13 mouse cellular contexts compared by ENCODE assay signal in the genomic region with DNA sequence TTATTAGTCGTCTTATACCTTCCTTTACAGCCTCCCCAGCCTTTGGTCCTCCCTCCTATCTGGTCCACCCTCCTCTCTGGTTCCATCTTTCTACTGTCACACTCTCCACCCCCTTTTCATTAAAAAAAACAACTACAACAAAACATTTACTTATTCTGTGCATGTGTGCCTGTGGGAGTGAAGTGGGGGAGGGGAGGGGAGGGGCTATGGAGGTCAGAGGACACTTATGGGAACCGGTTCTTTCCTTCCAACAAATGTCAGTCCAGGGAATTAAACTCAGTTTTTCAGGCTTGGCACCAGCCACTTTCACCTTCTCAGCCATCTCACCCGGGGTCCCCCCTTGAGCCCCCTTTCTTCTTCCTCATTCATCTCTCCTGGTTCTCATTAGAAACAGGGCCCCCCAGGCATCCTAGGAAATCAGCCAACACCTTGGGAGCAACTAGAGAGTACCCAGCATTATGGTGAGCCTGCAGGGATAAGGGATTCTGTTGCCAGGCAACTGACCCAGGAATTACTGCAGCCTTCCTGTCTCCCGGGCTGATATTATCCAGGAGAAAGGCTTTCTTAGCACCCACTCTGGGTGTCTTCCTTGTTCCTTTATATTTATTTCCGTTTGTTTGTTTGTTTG. TPM values are rescaled to one million over a fixed set of nuclear protein-coding genes. Genes with fewer than 3 reads are reported as not detected.
DNase-seq lines count a peak whose midpoint lies in the region; ATAC-seq and TF ChIP-seq lines count a peak whose summit lies in the region.
"Had no signal": no experiment of that assay in that cellular context is flagged by ENCODE, and none has a peak within 500 bp of the region (broad histone marks: within the 10 kb centered on the region; RNA-seq: fewer than 3 reads in every experiment).

No protein-coding gene starts in this region.

- peaks cover 56% of the 10 kb centered on the region for H3K4me1 ChIP-seq in forebrain, embryonic 12.5 days
- peaks cover 16% of the 10 kb centered on the region for H3K4me1 ChIP-seq in hindbrain, postnatal 0 days (ENCODE audit: insufficient read depth, low read length)
- H3K4me1 ChIP-seq in midbrain, postnatal 0 days (ENCODE audit: insufficient read depth, low read length) = peaks cover 29% of the 10 kb centered on the region

- DNase-seq in layer of hippocampus, adult 2 months (ENCODE audit: low spot score in 2 of 2) = no peak
- DNase-seq in layer of hippocampus, adult 9-10 months (ENCODE audit: low spot score) = no peak
- peak; percentile 62 for DNase-seq in hindbrain, postnatal 0 days (ENCODE audit: low spot score)
- DNase-seq in midbrain, postnatal 0 days (ENCODE audit: low spot score) = peak; percentile 59
- no peak for DNase-seq in spleen, postnatal 4 days (ENCODE audit: low spot score in 2 of 2)
- no peak for DNase-seq in thymus, postnatal 25 days
- DNase-seq in lung, adult 18-20 months = no peak
- DNase-seq: gastrocnemius, postnatal 36 days; heart, postnatal 4 days; kidney, postnatal 4 days had no signal

- peak; percentile 79 for ATAC-seq in forebrain, embryonic 12.5 days (ENCODE audit: low FRiP score)
- ATAC-seq in hindbrain, postnatal 0 days = peak; percentile 54; the same call in 1 of the 2 replicates
- peak; percentile 59; the same call in 1 of the 2 replicates for ATAC-seq in midbrain, postnatal 0 days (ENCODE audit: low FRiP score)

- H3K27me3 ChIP-seq in forebrain, embryonic 12.5 days = 0 out of 2 replicates have a peak, but pooled peaks cover 4% of the 10 kb centered on the region
- no peaks in the 10 kb centered on the region for H3K27me3 ChIP-seq in hindbrain, postnatal 0 days (ENCODE audit: insufficient read depth, low read length)
- no peaks in the 10 kb centered on the region for H3K27me3 ChIP-seq in midbrain, postnatal 0 days (ENCODE audit: insufficient read depth, low read length)
- H3K27me3 ChIP-seq: limb, embryonic 15.5 days had no signal

- H3K4me2 ChIP-seq in forebrain, embryonic 12.5 days = peak overlapping the region; percentile 2
- no peak overlapping the region for H3K4me2 ChIP-seq in hindbrain, postnatal 0 days (ENCODE audit: low read depth, low read length)
- no peak overlapping the region for H3K4me2 ChIP-seq in midbrain, postnatal 0 days (ENCODE audit: low read depth, low read length, poor library complexity, severe bottlenecking)
- H3K4me2 ChIP-seq: limb, embryonic 15.5 days had no signal

- WGBS in forebrain, embryonic 12.5 days = 5% methylated on average over 5 of the region's 5 CpGs
- WGBS in hindbrain, postnatal 0 days = 6% methylated on average over 5 of the region's 5 CpGs
- WGBS in midbrain, postnatal 0 days = 3% methylated on average over 5 of the region's 5 CpGs

- no peaks in the 10 kb centered on the region for H3K36me3 ChIP-seq in forebrain, embryonic 12.5 days (replicated peaks)
- no peaks in the 10 kb centered on the region for H3K36me3 ChIP-seq in hindbrain, postnatal 0 days (ENCODE audit: insufficient read depth, low read length)
- no peaks in the 10 kb centered on the region for H3K36me3 ChIP-seq in midbrain, postnatal 0 days (ENCODE audit: insufficient read depth, low read length)

- 0 out of 2 replicates have a peak overlapping the region, but pooled peaks have one; percentile 14 for H3K9ac ChIP-seq in forebrain, embryonic 12.5 days
- H3K9ac ChIP-seq in hindbrain, postnatal 0 days (replicated peaks; ENCODE audit: low read length) = no peak overlapping the region
- no peak overlapping the region for H3K9ac ChIP-seq in midbrain, postnatal 0 days (replicated peaks; ENCODE audit: low read length, poor library complexity, severe bottlenecking)
- H3K9ac ChIP-seq: limb, embryonic 15.5 days had no signal

- TF ChIP-seq CTCF in layer of hippocampus, adult 2 months (conservative IDR thresholded peaks at IDR 0.05) = no peak
- no peak for TF ChIP-seq CTCF in hindbrain, postnatal 0 days (IDR thresholded peaks at IDR 0.05; ENCODE audit: low read depth)
- no peak for TF ChIP-seq CTCF in midbrain, postnatal 0 days (IDR thresholded peaks at IDR 0.05)

- H3K9me3 ChIP-seq in forebrain, embryonic 12.5 days = no peaks in the 10 kb centered on the region
- H3K9me3 ChIP-seq in hindbrain, postnatal 0 days (ENCODE audit: low read length) = no peaks in the 10 kb centered on the region
- no peaks in the 10 kb centered on the region for H3K9me3 ChIP-seq in midbrain, postnatal 0 days (ENCODE audit: low read length)
- H3K9me3 ChIP-seq: limb, embryonic 15.5 days had no signal

- H3K4me3 ChIP-seq in layer of hippocampus, adult 2 months = no peak overlapping the region
- no peak overlapping the region for H3K4me3 ChIP-seq in forebrain, embryonic 12.5 days (replicated peaks)
- H3K4me3 ChIP-seq in hindbrain, postnatal 0 days (ENCODE audit: low read length) = no peak overlapping the region
- no peak overlapping the region for H3K4me3 ChIP-seq in midbrain, postnatal 0 days (ENCODE audit: low read depth, low read length)
- H3K4me3 ChIP-seq: limb, embryonic 15.5 days had no signal

- H3K27ac ChIP-seq in layer of hippocampus, adult 2 months = peak overlapping the region; percentile 63
- peak overlapping the region; percentile 91 for H3K27ac ChIP-seq in forebrain, embryonic 12.5 days
- H3K27ac ChIP-seq in hindbrain, postnatal 0 days = peak overlapping the region; percentile 65
- peak overlapping the region; percentile 77 for H3K27ac ChIP-seq in midbrain, postnatal 0 days (ENCODE audit: low read depth, low read length)

RNA-seq across cellular contexts. Expression of gene Pdzd3, which starts 3.4 kb away (rescaled TPM):
- total RNA-seq in layer of hippocampus, adult 2 months (2021) = 1 to 10 TPM; 1.1 to 1.5 TPM
- 0.23 and 0.31 TPM in 2 replicates for polyA plus RNA-seq in forebrain, embryonic 12.5 days (2016; fragmentation: Nextera tagmentation; extraction: Ambion mirVana)
- 0.31 TPM in 1 of 2 replicates, not detected in the other for total RNA-seq in hindbrain, postnatal 0 days (2014; rRNA removed)
- 0.13 and 0.34 TPM in 2 replicates for polyA plus RNA-seq in hindbrain, postnatal 0 days (2015; fragmentation: Nextera tagmentation; extraction: Ambion mirVana)
- 0.27 TPM in 1 of 2 replicates, not detected in the other for total RNA-seq in midbrain, postnatal 0 days (2014; rRNA removed)
- polyA plus RNA-seq in midbrain, postnatal 0 days (2015; fragmentation: Nextera tagmentation; extraction: Ambion mirVana) = 0.58 and 0.63 TPM in 2 replicates
- total RNA-seq: MEL had no signal

RNA-seq across cellular contexts. Expression of gene Nlrx1, which starts 13.8 kb away (rescaled TPM):
- total RNA-seq in layer of hippocampus, adult 2 months (2021) = 10 to 100 TPM; 11.6 to 13.9 TPM
- polyA plus RNA-seq in forebrain, embryonic 12.5 days (2016; fragmentation: Nextera tagmentation; extraction: Ambion mirVana) = 4.6 and 5.2 TPM in 2 replicates
- total RNA-seq in hindbrain, postnatal 0 days (2014; rRNA removed) = 5.7 and 12.7 TPM in 2 replicates
- polyA plus RNA-seq in hindbrain, postnatal 0 days (2015; fragmentation: Nextera tagmentation; extraction: Ambion mirVana) = 5.1 and 6.9 TPM in 2 replicates
- total RNA-seq in midbrain, postnatal 0 days (2014; rRNA removed) = 4.2 and 6.2 TPM in 2 replicates
- polyA plus RNA-seq in midbrain, postnatal 0 days (2015; fragmentation: Nextera tagmentation; extraction: Ambion mirVana) = 6.0 and 6.9 TPM in 2 replicates

RNA-seq across cellular contexts. Expression of gene Ccdc153, which starts 14.1 kb away (rescaled TPM):
- total RNA-seq in layer of hippocampus, adult 2 months (2021) = 1 to 10 TPM; 3.6 to 4.1 TPM
- not detected in 2 replicates for polyA plus RNA-seq in forebrain, embryonic 12.5 days (2016; fragmentation: Nextera tagmentation; extraction: Ambion mirVana)
- total RNA-seq in hindbrain, postnatal 0 days (2014; rRNA removed) = 1.0 TPM in 1 of 2 replicates, not detected in the other
- polyA plus RNA-seq in hindbrain, postnatal 0 days (2015; fragmentation: Nextera tagmentation; extraction: Ambion mirVana) = 2.2 and 2.6 TPM in 2 replicates
- 3.0 and 6.1 TPM in 2 replicates for total RNA-seq in midbrain, postnatal 0 days (2014; rRNA removed)
- 2.7 TPM in 2 replicates for polyA plus RNA-seq in midbrain, postnatal 0 days (2015; fragmentation: Nextera tagmentation; extraction: Ambion mirVana)
- total RNA-seq: gastrocnemius, postnatal 36 days; heart, postnatal 4 days; MEL had no signal
- polyA plus RNA-seq: limb, embryonic 15.5 days had no signal

RNA-seq across cellular contexts. Expression of gene Cbl, which starts 20.8 kb away (rescaled TPM):
- 10 to 100 TPM; 61.7 to 66.5 TPM for total RNA-seq in layer of hippocampus, adult 2 months (2021)
- polyA plus RNA-seq in forebrain, embryonic 12.5 days (2016; fragmentation: Nextera tagmentation; extraction: Ambion mirVana) = 28.7 and 34.3 TPM in 2 replicates
- total RNA-seq in hindbrain, postnatal 0 days (2014; rRNA removed) = 24.2 and 30.5 TPM in 2 replicates
- 13.2 and 14.3 TPM in 2 replicates for polyA plus RNA-seq in hindbrain, postnatal 0 days (2015; fragmentation: Nextera tagmentation; extraction: Ambion mirVana)
- 32.1 and 43.9 TPM in 2 replicates for total RNA-seq in midbrain, postnatal 0 days (2014; rRNA removed)
- polyA plus RNA-seq in midbrain, postnatal 0 days (2015; fragmentation: Nextera tagmentation; extraction: Ambion mirVana) = 14.7 and 17.3 TPM in 2 replicates

RNA-seq across cellular contexts. Expression of gene Abcg4, which starts 33.8 kb away (rescaled TPM):
- 10 to 100 TPM; 67.9 to 71.4 TPM for total RNA-seq in layer of hippocampus, adult 2 months (2021)
- 10.1 and 12.4 TPM in 2 replicates for polyA plus RNA-seq in forebrain, embryonic 12.5 days (2016; fragmentation: Nextera tagmentation; extraction: Ambion mirVana)
- 59.1 and 69.6 TPM in 2 replicates for total RNA-seq in hindbrain, postnatal 0 days (2014; rRNA removed)
- polyA plus RNA-seq in hindbrain, postnatal 0 days (2015; fragmentation: Nextera tagmentation; extraction: Ambion mirVana) = 21.0 and 24.1 TPM in 2 replicates
- total RNA-seq in midbrain, postnatal 0 days (2014; rRNA removed) = 60.0 and 65.8 TPM in 2 replicates
- 27.9 and 28.2 TPM in 2 replicates for polyA plus RNA-seq in midbrain, postnatal 0 days (2015; fragmentation: Nextera tagmentation; extraction: Ambion mirVana)

Comparison
In these comparisons a context has a peak if more than half of its experiments do, and no peak if none do; other contexts are left out.
1. DNase-seq: peak in hindbrain, postnatal 0 days (single experiment) and midbrain, postnatal 0 days (single experiment); none in layer of hippocampus, adult 2 months (0 of 2), layer of hippocampus, adult 9-10 months (single experiment), spleen, postnatal 4 days (0 of 2), thymus, postnatal 25 days (single experiment) and lung, adult 18-20 months (0 of 2).
2. Peak in every context shown above with its lines, with median percentiles within 50 percentile points of each other: H3K27ac ChIP-seq and ATAC-seq.